ENCODE assay signal across 9 mouse cellular contexts in the genomic region with DNA sequence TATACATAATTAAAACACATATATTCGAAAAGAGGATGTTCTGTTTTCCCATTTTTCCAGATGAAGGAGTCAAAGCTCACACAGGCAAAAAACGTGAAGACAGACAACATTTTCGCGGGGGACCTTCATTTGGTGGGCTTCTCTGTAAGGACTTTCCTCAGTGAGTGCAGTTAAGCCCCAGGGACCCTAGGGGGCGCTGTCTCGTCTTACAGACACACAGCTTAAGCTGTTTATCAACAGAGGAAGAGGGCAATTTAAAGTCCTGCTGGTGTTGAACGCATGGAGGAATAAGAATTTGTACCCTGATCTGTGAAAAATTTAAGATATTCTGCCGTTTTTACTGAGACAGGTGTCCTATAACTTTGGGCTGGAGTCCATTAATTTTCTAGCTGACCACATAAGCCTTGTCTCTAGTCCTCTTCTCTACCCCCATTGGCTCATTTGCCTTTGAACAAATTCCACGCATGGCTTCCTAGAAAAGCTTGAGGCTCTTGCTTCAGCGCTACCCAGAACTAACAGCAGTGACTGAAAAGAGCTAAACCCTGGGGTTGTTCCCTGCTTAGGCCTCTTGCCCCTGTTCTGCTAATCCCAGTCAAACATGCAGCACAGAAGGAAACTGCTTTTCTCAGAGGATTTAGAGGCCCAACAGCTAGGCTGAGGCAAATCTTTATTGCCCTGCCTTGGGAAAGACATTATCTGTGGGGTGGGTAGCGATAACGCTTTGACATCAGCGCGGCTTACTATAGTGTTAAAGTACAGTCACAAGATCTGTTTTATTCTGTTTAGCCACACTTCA.
DNase-seq lines count a peak whose midpoint lies in the region; ATAC-seq and TF ChIP-seq lines count a peak whose summit lies in the region.
"Had no signal": no experiment of that assay in that cellular context is flagged by ENCODE, and none has a peak within 500 bp of the region (broad histone marks: within the 10 kb centered on the region; RNA-seq: fewer than 3 reads in every experiment).

No protein-coding gene starts in this region.

- H3K4me3 ChIP-seq in forebrain, embryonic 12.5 days (replicated peaks): no peak overlapping the region
- no peak overlapping the region for H3K4me3 ChIP-seq in forebrain, embryonic 15.5 days
- H3K4me3 ChIP-seq in ES-Bruce4 (ENCODE audit: low read depth, low read length): no peak overlapping the region
- H3K4me3 ChIP-seq in testis, adult 2 months (ENCODE audit: control insufficient read depth, low read depth, low read length): no peak overlapping the region

- H3K9me3 ChIP-seq in forebrain, embryonic 12.5 days: no peaks in the 10 kb centered on the region
- H3K9me3 ChIP-seq in forebrain, embryonic 15.5 days: no peaks in the 10 kb centered on the region
- peaks cover 13% of the 10 kb centered on the region for H3K9me3 ChIP-seq in ES-Bruce4 (replicated peaks; ENCODE audit: control insufficient read depth, insufficient read depth, low read length, poor library complexity, severe bottlenecking)

- TF ChIP-seq POLR2A in ES-Bruce4 (IDR thresholded peaks at IDR 0.05; ENCODE audit: insufficient read depth, low read length): no peak
- no peak for TF ChIP-seq POLR2A in testis, adult 2 months (IDR thresholded peaks at IDR 0.05; ENCODE audit: control insufficient read depth, low read depth, low read length)

- H3K4me1 ChIP-seq in forebrain, embryonic 12.5 days: peaks cover 3% of the 10 kb centered on the region
- peaks cover 13% of the 10 kb centered on the region for H3K4me1 ChIP-seq in forebrain, embryonic 15.5 days
- no peaks in the 10 kb centered on the region for H3K4me1 ChIP-seq in ES-Bruce4 (ENCODE audit: control insufficient read depth, insufficient read depth, low read length)
- no peaks in the 10 kb centered on the region; the same call in 1 of the 2 replicates for H3K4me1 ChIP-seq in testis, adult 2 months (ENCODE audit: control insufficient read depth, insufficient read depth, low read length)

- H3K36me3 ChIP-seq in forebrain, embryonic 12.5 days (replicated peaks): no peaks in the 10 kb centered on the region
- no peaks in the 10 kb centered on the region for H3K36me3 ChIP-seq in forebrain, embryonic 15.5 days
- no peaks in the 10 kb centered on the region for H3K36me3 ChIP-seq in ES-Bruce4 (ENCODE audit: control insufficient read depth, insufficient read depth, low read length, poor library complexity, severe bottlenecking)
- no peaks in the 10 kb centered on the region for H3K36me3 ChIP-seq in testis, adult 2 months (ENCODE audit: control insufficient read depth, insufficient read depth, low read length)
- H3K36me3 ChIP-seq: G1E had no signal

- peak; percentile 47; the same call in 1 of the 2 replicates for ATAC-seq in forebrain, embryonic 12.5 days (ENCODE audit: low FRiP score)
- ATAC-seq in forebrain, embryonic 15.5 days (replicated peaks): no peak

- peak; percentile 41 for TF ChIP-seq CTCF in ES-Bruce4 (IDR thresholded peaks at IDR 0.05; ENCODE audit: low read depth, low read length)
- TF ChIP-seq CTCF in testis, adult 2 months (IDR thresholded peaks at IDR 0.05; ENCODE audit: control insufficient read depth, insufficient read depth, insufficient replicate concordance, low read depth, low read length): peak; percentile 73; the same call in 1 of the 2 replicates

- H3K27ac ChIP-seq in forebrain, embryonic 12.5 days: 0 out of 2 replicates have a peak overlapping the region, but pooled peaks have one; percentile 31
- no peak overlapping the region for H3K27ac ChIP-seq in forebrain, embryonic 15.5 days (replicated peaks)
- no peak overlapping the region for H3K27ac ChIP-seq in ES-Bruce4 (ENCODE audit: insufficient read depth, low read length)
- no peak overlapping the region for H3K27ac ChIP-seq in testis, adult 2 months (ENCODE audit: control insufficient read depth, insufficient read depth, low read depth, low read length)

- no peak for TF ChIP-seq EP300 in ES-Bruce4 (IDR thresholded peaks at IDR 0.05; ENCODE audit: insufficient read depth, low read depth, low read length)

- no peak overlapping the region for H3K9ac ChIP-seq in forebrain, embryonic 12.5 days
- no peak overlapping the region for H3K9ac ChIP-seq in forebrain, embryonic 15.5 days (replicated peaks)
- H3K9ac ChIP-seq in ES-Bruce4 (ENCODE audit: low read depth, poor library complexity, severe bottlenecking): no peak overlapping the region

- 65% methylated on average over 14 of the region's 14 CpGs for WGBS in forebrain, embryonic 12.5 days
- 60% methylated on average over 14 of the region's 14 CpGs for WGBS in forebrain, embryonic 15.5 days

- peak; percentile 45 for DNase-seq in embryo, embryonic 11 days
- peak; percentile 15 to 40 for DNase-seq in lung, adult 18-20 months
- DNase-seq in frontal cortex, postnatal 25 days (ENCODE audit: low spot score in 2 of 2): no peak
- no peak for DNase-seq in neural tube, embryonic 10.5 days (ENCODE audit: extremely low spot score, low spot score)

- no peak overlapping the region for H3K4me2 ChIP-seq in forebrain, embryonic 12.5 days
- H3K4me2 ChIP-seq in forebrain, embryonic 15.5 days (replicated peaks): no peak overlapping the region

- H3K27me3 ChIP-seq in forebrain, embryonic 12.5 days: no peaks in the 10 kb centered on the region
- no peaks in the 10 kb centered on the region for H3K27me3 ChIP-seq in forebrain, embryonic 15.5 days
- H3K27me3 ChIP-seq in ES-Bruce4 (ENCODE audit: control insufficient read depth, insufficient read depth, low read length, poor library complexity, severe bottlenecking): no peaks in the 10 kb centered on the region
- no peaks in the 10 kb centered on the region for H3K27me3 ChIP-seq in testis, adult 2 months (ENCODE audit: control insufficient read depth, insufficient read depth, low read length)

Comparison
In these comparisons a context has a peak if more than half of its experiments do, and no peak if none do; other contexts are left out.
1. DNase-seq: peak in embryo, embryonic 11 days (single experiment) and lung, adult 18-20 months (2 of 2); none in frontal cortex, postnatal 25 days (0 of 2) and neural tube, embryonic 10.5 days (single experiment).